Mouse (Mus musculus): ENCODE measurements around the gene 2410131K14Rik.
A peak's percentile ranks its signal among the peaks of the same experiment; 100 is the strongest.

Gene 2410131K14Rik

GRCm38 (mm10) chr5:118262418-118262817 lies 17.4 kb downstream of the 2410131K14Rik start:
- DNase-seq, result peak; percentile 10

- DNase-seq, result no peak
Observed at GRCm38 (mm10) chr5:118264279-118264678, 19.3 kb downstream of the 2410131K14Rik start.

- DNase-seq, result no peak
Observed at GRCm38 (mm10) chr5:118265366-118265765, 20.3 kb downstream of the 2410131K14Rik start.

- DNase-seq, result no peak
Observed at GRCm38 (mm10) chr5:118266309-118266708, 21.3 kb downstream of the 2410131K14Rik start.

GRCm38 (mm10) chr5:118268987-118269386 lies 24.0 kb downstream of the 2410131K14Rik start:
- DNase-seq, result peak; percentile 91

GRCm38 (mm10) chr5:118271449-118272110 lies 26.6 kb downstream of the 2410131K14Rik start:
- no peak for DNase-seq

- DNase-seq, result no peak
Observed at GRCm38 (mm10) chr5:118273446-118273845, 28.4 kb downstream of the 2410131K14Rik start.

- no peak for DNase-seq
Observed at GRCm38 (mm10) chr5:118274546-118274945, 29.5 kb downstream of the 2410131K14Rik start.

GRCm38 (mm10) chr5:118276281-118276680 lies 31.3 kb downstream of the 2410131K14Rik start:
- DNase-seq, result no peak

GRCm38 (mm10) chr5:118276711-118277110 lies 31.7 kb downstream of the 2410131K14Rik start:
- DNase-seq, result no peak

GRCm38 (mm10) chr5:118277741-118278495 lies 32.9 kb downstream of the 2410131K14Rik start:
- DNase-seq, result no peak

- no peak for DNase-seq
Observed at GRCm38 (mm10) chr5:118291453-118291852, 46.4 kb downstream of the 2410131K14Rik start.

- no peak for DNase-seq
Observed at GRCm38 (mm10) chr5:118292476-118292875, 47.4 kb downstream of the 2410131K14Rik start.

GRCm38 (mm10) chr5:118294086-118294864 lies 49.2 kb downstream of the 2410131K14Rik start:
- peak; percentile 78 for DNase-seq

GRCm38 (mm10) chr5:118294865-118295258 lies 49.8 kb downstream of the 2410131K14Rik start:
- DNase-seq, result no peak

GRCm38 (mm10) chr5:118297338-118297746 lies 52.3 kb downstream of the 2410131K14Rik start:
- DNase-seq, result no peak

GRCm38 (mm10) chr5:118299720-118300400 lies 54.8 kb downstream of the 2410131K14Rik start:
- DNase-seq, result no peak

GRCm38 (mm10) chr5:118302466-118303155 lies 57.6 kb downstream of the 2410131K14Rik start:
- no peak for DNase-seq

- DNase-seq, result no peak
Observed at GRCm38 (mm10) chr5:118304970-118305618, 60.1 kb downstream of the 2410131K14Rik start.

- DNase-seq, result no peak
Observed at GRCm38 (mm10) chr5:118310389-118310788, 65.4 kb downstream of the 2410131K14Rik start.

GRCm38 (mm10) chr5:118311251-118311650 lies 66.2 kb downstream of the 2410131K14Rik start:
- no peak for DNase-seq

GRCm38 (mm10) chr5:118313766-118314165 lies 68.7 kb downstream of the 2410131K14Rik start:
- DNase-seq, result no peak
